Mouse (Mus musculus) cortical plate, adult 2 months (tissue): Measurements from ENCODE around the gene Cbwd1. TPM values are rescaled to one million over a fixed set of nuclear protein-coding genes. Genes with fewer than 3 reads are reported as not detected.

Experiments
- H3K27ac ChIP-seq: fragments of 200-500 bp; 2 replicates; pipeline ENCODE4 v1.5.1; 2012; ENCODE audit warnings: low read length, control low read depth, inconsistent platforms; ENCODE audit not compliant: insufficient read depth
- H3K4me1 ChIP-seq: fragments of 200-500 bp; 2 replicates; pipeline ENCODE4 v1.6.1; 2011; ENCODE audit warnings: low read length; ENCODE audit not compliant: control insufficient read depth, insufficient read depth
- H3K4me3 ChIP-seq: fragments of 200-500 bp; 2 replicates; pipeline ENCODE4 v1.5.1; 2011; ENCODE audit warnings: mild to moderate bottlenecking, low read length, control low read depth; ENCODE audit not compliant: insufficient read depth
- CTCF ChIP-seq: fragments of 200-500 bp; IDR thresholded peaks from 2 replicates; pipeline ENCODE4 v1.5.1; 2011; ENCODE audit warnings: mild to moderate bottlenecking, control low read depth, low read length; ENCODE audit not compliant: insufficient read depth; ENCODE audit errors: extremely low read depth
- POLR2A ChIP-seq: fragments of 200-500 bp; IDR thresholded peaks from 2 replicates; pipeline ENCODE4 v1.6.1; 2011; ENCODE audit warnings: mild to moderate bottlenecking, low read length, control low read depth; ENCODE audit not compliant: insufficient read depth; ENCODE audit errors: extremely low read depth
- polyA plus RNA-seq: library from polyadenylated mRNA; depleted of rRNA; stranded (reverse); fragments of >200 nt; gene quantifications from 2 replicates; pipeline ENCODE4 v1.2.3, GENCODE M21; 2012; rRNA removed

Gene Cbwd1
- 11.8 and 12.6 TPM in 2 replicates for polyA plus RNA-seq

DNA sequence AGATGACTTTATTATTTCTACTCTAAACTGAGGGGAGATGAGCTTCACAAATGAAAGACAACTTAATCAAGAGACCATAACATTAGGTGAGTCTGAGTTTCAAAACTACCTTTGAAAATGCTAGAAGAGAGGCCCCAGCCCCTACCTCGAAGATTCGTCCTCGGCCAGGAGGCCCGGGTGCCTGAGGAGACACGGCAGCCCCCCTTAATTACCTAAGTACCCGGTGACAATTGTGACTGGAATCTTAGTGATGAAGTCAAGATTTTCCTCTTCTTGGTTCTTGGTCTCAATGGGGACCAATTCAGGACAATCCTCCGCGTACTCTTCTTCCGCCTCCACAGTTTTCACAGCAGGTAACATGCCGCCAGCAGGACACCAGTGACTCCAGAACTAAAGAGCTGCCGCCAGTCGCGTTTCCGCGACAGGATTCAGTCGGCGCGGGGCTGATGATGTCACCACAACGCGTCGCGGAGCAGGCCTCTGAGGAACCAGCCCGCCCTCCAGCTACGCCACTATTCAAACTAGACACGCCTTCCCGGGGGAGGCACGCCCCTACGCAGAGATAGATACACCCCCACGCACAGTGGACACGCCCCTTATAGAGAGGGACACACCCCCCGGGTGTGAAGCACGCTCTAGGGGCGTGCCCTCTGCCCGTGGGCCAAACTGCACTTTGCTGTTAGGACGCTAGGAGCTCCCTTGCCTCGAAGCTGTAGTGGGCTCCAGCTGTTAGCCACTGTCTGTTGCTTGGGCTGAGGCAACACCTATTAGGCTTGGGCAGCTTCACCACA, at the start of gene Cbwd1:
Gene Cbwd1 (minus strand): TSS at position 439 of the 791 bp plus-strand sequence.
- Histone ChIP-seq H3K4me3 (peak within 1 kb of the TSS; percentile 60), H3K27ac (no peak within 1 kb of the TSS), H3K4me1 (peaks cover 2% of the 10 kb centered on the region)
- TF ChIP-seq CTCF = peak; percentile 72
- TF ChIP-seq POLR2A = peak; percentile 80

DNA sequence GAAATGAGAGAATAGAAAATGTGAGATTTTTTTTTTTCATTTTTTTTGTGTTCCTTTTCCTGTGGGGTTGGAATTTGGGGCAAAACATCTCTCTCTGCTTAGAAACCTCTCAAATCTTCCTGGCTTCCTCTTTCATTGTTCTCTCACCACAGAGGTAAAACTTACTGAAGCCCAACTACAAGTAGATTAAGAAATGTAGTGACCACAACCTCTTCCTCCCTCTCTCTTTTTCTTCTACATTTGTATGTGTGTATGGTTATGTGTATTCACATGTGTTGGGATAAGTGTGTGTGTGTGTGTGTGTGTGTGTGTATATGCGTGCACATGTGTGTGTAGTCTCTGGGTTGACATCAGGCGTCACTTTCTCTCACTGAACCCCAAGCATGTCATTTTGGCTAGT, 47.1 kb upstream of the Cbwd1 start:
- no peaks in the 10 kb centered on the region for H3K4me1 ChIP-seq
- no peak overlapping the region for H3K4me3 ChIP-seq
- H3K27ac ChIP-seq = no peak overlapping the region
- TF ChIP-seq POLR2A (no peak), CTCF (no peak)

DNA sequence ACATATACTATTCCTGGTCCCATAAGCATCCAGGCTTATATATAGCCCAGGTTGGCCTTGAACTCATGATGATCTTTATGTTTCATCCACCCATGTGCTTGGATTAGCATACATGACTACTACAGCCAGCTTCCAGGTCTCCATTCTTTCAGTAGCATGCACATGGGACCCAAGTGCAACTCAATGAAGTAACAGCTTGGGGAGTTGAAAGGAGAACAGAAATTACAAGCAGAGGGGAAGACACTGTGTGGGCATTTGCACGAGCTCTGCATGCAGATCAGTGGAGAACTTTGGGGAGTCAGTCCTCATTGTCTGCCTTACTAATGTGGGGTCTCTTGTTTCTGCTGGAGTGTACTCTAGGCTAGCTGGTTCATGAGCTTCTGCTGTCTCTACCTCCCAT, 45.3 kb upstream of the Cbwd1 start:
- TF ChIP-seq POLR2A (no peak), CTCF (no peak)
- Histone ChIP-seq H3K27ac (no peak overlapping the region), H3K4me3 (no peak overlapping the region), H3K4me1 (no peaks in the 10 kb centered on the region)

DNA sequence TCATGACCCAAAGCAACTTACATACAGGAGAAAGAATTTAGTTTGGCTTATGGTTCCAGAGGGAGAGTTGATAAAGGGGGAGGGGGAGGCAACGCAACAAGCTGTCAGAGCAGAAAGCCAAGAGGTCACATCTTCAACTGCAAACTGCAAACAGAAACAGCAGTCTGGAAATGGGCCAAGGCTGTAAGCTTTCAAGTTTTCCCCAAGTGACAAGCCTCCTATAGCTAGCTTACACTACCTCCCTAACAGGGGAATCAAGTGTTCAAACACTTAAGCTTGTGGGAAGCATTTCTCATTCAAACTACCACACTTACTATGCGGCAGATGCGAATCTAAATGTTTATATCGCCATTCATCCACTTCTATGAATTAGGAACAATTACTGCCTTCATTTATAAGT, 42.4 kb upstream of the Cbwd1 start:
- no peak for TF ChIP-seq POLR2A
- TF ChIP-seq CTCF = no peak
- H3K27ac ChIP-seq = no peak overlapping the region
- no peaks in the 10 kb centered on the region for H3K4me1 ChIP-seq
- no peak overlapping the region for H3K4me3 ChIP-seq

DNA sequence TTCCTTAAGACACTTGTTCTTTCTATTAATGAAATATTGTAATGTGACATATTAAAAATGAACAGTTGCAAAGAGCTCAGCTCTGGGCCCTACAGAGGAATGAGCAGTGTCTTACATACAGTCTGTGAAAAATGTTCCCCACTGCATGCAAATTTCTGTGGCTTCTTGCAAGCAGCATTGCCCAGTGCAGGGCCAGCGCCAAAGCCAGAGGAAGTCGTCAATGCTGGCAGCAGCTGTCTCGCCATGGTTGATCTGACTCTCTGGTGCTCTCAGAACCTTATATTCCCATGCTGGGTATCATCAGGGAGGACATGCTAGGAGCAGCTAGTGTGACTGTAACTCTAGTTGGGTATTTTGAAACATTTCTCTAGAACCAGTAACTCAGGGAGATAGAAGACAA, 41.4 kb upstream of the Cbwd1 start:
- Histone ChIP-seq H3K27ac (no peak overlapping the region), H3K4me1 (no peaks in the 10 kb centered on the region), H3K4me3 (no peak overlapping the region)
- TF ChIP-seq CTCF = no peak
- no peak for TF ChIP-seq POLR2A

DNA sequence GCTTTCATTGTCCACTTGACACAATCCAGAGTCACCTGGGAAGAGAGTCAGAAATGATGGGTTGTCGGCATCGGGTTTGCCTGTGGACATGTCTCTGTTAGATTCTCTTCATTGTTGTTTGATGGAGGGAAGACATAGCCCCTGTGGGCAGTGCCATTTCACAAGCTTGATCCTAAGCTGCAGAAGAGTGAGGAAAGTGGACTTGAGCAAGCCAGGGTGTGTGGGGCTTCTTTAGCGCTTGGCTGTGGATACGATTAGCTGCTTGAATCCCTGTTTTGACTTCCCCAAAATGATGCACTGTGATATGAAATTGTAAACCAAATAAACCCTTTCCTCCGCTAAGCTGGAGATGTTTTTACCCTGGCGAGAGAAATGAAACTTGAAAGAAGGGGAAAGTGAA, 40.6 kb upstream of the Cbwd1 start:
- no peak for TF ChIP-seq CTCF
- no peak for TF ChIP-seq POLR2A
- H3K27ac ChIP-seq = no peak overlapping the region
- H3K4me3 ChIP-seq = no peak overlapping the region
- H3K4me1 ChIP-seq = no peaks in the 10 kb centered on the region

DNA sequence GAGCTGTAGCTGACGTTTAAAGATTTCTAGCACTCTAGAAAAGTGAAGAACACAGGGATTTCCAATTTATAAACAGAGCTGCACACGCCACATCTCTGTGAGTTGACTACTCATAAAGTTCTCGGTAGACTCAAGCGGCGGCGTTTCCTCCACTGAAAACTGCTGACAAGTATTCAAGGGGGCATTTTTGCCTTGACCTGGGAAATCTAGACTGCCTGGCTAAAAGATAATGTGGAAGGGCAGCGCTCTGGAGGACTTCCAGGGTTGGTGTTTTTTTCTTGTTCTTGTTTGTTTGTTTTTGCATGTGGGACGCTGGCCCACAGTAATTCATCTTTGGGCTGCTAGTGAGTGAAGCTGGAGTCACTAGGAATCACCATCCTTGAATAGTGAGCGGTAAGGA, 38.7 kb upstream of the Cbwd1 start:
- H3K27ac ChIP-seq = no peak overlapping the region
- no peak overlapping the region for H3K4me3 ChIP-seq
- H3K4me1 ChIP-seq = no peaks in the 10 kb centered on the region
- no peak for TF ChIP-seq CTCF
- no peak for TF ChIP-seq POLR2A

DNA sequence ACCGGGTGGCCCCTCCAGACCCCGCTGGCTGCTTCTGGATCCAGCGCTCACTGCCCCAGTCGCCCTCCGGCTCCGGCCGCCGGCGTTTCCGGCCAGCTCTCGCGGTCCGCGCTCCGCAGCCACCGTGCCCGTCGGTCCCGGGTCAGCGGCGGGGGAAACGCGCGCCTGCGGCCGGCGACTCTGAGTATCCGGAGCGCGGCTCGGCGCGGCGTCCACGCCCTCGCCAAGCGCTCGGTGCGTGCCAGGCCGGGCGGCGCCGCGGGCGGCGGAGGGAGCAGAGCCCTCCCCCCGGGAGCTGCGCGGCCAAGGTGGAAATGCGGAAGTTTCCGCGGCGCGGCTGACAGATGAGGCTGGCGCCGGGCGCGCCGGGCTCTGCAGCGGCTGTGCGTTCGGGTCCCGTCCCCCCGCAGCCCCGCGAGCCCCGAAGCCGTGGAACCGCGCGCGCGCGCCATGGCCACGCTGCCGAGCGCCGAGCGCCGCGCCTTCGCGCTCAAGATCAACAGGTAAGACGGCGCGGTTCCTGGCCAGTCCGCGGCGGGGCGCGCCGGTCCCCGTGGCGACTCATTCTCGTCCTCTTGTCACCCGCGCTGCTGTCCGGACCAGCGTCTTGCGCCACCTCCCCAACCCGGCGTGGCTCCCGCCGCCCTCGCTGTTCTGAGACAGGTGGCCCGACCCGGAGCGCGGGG, 37.9 kb upstream of the Cbwd1 start, which contains the start of gene Dock8:
Gene Dock8 (plus strand): TSS at position 334 of the 686 bp plus-strand sequence.
- H3K27ac ChIP-seq = no peak within 1 kb of the TSS

DNA sequence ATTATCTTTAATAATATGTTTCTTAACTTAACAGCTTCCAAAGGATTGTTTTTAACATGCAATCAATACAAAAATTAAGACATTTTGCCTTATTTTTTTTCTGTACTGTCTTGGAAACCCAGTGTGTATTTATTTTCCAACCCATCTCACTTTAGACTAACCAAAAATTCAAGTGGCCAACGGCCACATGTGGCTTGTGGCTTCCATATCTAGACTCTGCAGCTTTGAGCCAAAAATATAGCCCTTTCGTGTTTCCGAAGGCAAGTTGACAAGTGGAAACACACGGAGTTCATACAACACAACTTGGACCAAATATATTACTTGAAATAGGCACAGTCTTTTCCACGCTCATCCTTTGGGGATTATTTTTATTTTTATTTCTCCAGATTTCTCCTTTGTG, 37.2 kb upstream of the Cbwd1 start:
- Histone ChIP-seq H3K27ac (no peak overlapping the region), H3K4me3 (peak overlapping the region; percentile 53; the same call in 1 of the 2 replicates), H3K4me1 (no peaks in the 10 kb centered on the region)
- no peak for TF ChIP-seq CTCF
- no peak for TF ChIP-seq POLR2A

More for the DNA sequence above, 37.9 kb upstream of the Cbwd1 start, which contains the start of gene Dock8:
- TF ChIP-seq POLR2A (no peak), CTCF (no peak)
- Histone ChIP-seq H3K4me1 (no peaks in the 10 kb centered on the region), H3K4me3 (peak within 1 kb of the TSS; percentile 53)

DNA sequence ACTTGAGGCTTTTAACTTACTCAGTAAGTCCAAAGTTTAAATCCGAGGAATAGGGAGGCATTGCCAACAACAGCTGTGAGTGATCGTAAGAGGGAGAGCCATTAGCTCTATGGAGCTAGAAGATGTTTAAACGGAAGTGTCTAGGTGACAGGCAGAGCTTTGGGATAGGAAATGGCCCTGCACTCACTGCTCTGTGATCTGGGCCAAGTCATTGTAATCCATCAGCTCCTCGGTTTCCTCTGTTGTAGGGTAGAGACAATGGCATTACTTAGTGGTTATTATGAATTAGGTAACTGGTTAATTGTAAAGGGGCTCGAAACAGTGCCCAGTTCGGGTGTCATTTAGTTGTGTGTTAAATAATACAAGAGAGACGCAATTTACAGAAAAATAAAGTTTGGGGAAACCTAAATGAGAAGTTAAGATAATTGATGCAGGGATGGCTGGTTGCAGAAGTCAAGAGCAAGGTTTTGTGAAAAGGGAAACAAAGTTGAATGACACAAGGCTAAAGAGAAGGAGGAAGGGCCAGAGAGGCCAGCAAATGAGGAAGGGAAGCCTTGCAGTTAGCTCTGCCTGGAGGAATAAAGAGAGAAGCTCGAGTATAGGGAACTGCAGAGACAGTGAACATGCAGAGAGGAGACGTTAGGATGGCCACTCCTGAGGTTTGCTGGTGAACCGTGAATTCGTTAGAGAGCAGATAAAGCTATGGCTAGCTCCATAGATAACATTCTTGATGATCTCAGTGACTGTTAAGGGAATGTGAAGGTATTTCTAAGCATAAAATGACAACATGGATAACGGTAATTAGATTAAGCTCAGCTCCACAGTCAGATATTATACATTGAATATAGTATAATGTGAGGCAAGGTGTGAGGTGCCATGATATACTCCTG, 35.6 kb upstream of the Cbwd1 start:
- TF ChIP-seq POLR2A = no peak
- no peak for TF ChIP-seq CTCF
- Histone ChIP-seq H3K4me3 (no peak overlapping the region), H3K4me1 (no peaks in the 10 kb centered on the region), H3K27ac (no peak overlapping the region)
